Mouse (Mus musculus) kidney, postnatal 0 days (tissue): ENCODE results near the gene Plekhh3. TPM values are rescaled to one million over a fixed set of nuclear protein-coding genes. Genes with fewer than 3 reads are reported as not detected.

Experiments used
- ATAC-seq: fragments of 200-750 bp; cut with Nextera tagmentation; replicated peaks from 2 replicates; pipeline ENCODE4 v1.8.0; 2017; ENCODE audit warnings: low read depth, moderate number of reproducible peaks, moderate TSS enrichment, moderate library complexity; ENCODE audit not compliant: low FRiP score
- DNase-seq: peaks from one replicate; pipeline ENCODE4 v3.0.0-alpha.2; 2016; ENCODE audit warnings: low spot score
- H3K27ac ChIP-seq: fragments of 300-500 bp; sonication (generic); 2 replicates; pipeline ENCODE4 v1.5.1; 2014; ENCODE audit warnings: mild to moderate bottlenecking
- H3K27me3 ChIP-seq: fragments of 300-500 bp; sonication (generic); 2 replicates; pipeline ENCODE4 v1.6.1; 2014; ENCODE audit warnings: low read length, mixed read lengths; ENCODE audit not compliant: insufficient read depth
- H3K36me3 ChIP-seq: fragments of 300-500 bp; sonication (generic); 2 replicates; pipeline ENCODE4 v1.6.1; 2014; ENCODE audit warnings: low read length, mixed read lengths; ENCODE audit not compliant: insufficient read depth
- H3K4me1 ChIP-seq: fragments of 300-500 bp; sonication (generic); replicated peaks from 2 replicates; pipeline ENCODE4 v1.6.1; 2014; ENCODE audit warnings: antibody characterized with exemption, low read length, mixed read lengths; ENCODE audit not compliant: insufficient read depth
- H3K4me2 ChIP-seq: fragments of 300-500 bp; sonication (generic); 2 replicates; pipeline ENCODE4 v1.6.1; 2014; ENCODE audit warnings: mild to moderate bottlenecking, low read length, moderate library complexity, mixed read lengths
- H3K4me3 ChIP-seq: fragments of 300-500 bp; sonication (generic); replicated peaks from 2 replicates; pipeline ENCODE4 v1.5.1; 2014; ENCODE audit warnings: low read depth, low read length
- H3K9ac ChIP-seq: fragments of 300-500 bp; sonication (generic); 2 replicates; pipeline ENCODE4 v1.6.1; 2014; ENCODE audit warnings: low read depth, low read length
- H3K9me3 ChIP-seq: fragments of 300-500 bp; sonication (generic); replicated peaks from 2 replicates; pipeline ENCODE4 v1.6.1; 2016; ENCODE audit warnings: low read length, inconsistent platforms, mixed read lengths
- CTCF ChIP-seq: IDR thresholded peaks from 2 replicates; pipeline ENCODE4 v1.5.1; 2016; ENCODE audit warnings: antibody characterized with exemption, low read depth, mild to moderate bottlenecking, moderate library complexity
- WGBS: fragments of 180-500 bp; shearing (Covaris S2); extraction: QIAGEN DNeasy Blood & Tissue Kit; methylation state at CpG from one replicate; pipeline ENCODE4 v1.1.7; 2014; 5-methylcytosine and 5-hydroxymethylcytosine counted together
- polyA plus RNA-seq: library from polyadenylated mRNA; unstranded; fragments of >200 nt; fragmentation: Nextera tagmentation; extraction: Ambion mirVana; gene quantifications from 2 replicates; pipeline ENCODE4 v1.2.1, GENCODE M21; 2015

Gene Plekhh3
- polyA plus RNA-seq, 1 experiment from 2014 or later, result 16.6 TPM

- DNase-seq (peak; percentile 71), ATAC-seq (no peak)
- H3K4me2 ChIP-seq, result peak overlapping the region; percentile 65
- no peaks in the 10 kb centered on the region for H3K9me3 ChIP-seq
- H3K36me3 ChIP-seq, result no peaks in the 10 kb centered on the region
- 40% methylated on average over 22 of the region's 22 CpGs for WGBS
- H3K9ac ChIP-seq, result no peak overlapping the region
- TF ChIP-seq CTCF, result peak; percentile 70
- H3K27ac ChIP-seq, result no peak overlapping the region
- peak overlapping the region; percentile 18; the same call in 1 of the 2 replicates for H3K4me3 ChIP-seq
- peaks cover 19% of the 10 kb centered on the region for H3K4me1 ChIP-seq
- no peaks in the 10 kb centered on the region for H3K27me3 ChIP-seq
These were observed 6.0 kb upstream of the Plekhh3 start for GRCm38 (mm10) chr11:101176933-101177773.

GRCm38 (mm10) chr11:101176117-101176691, 5.1 kb upstream of the Plekhh3 start:
- DNase-seq (peak; percentile 76), ATAC-seq (no peak)
- Histone ChIP-seq H3K4me3 (peak overlapping the region; percentile 18), H3K36me3 (no peaks in the 10 kb centered on the region), H3K27me3 (no peaks in the 10 kb centered on the region), H3K4me2 (peak overlapping the region; percentile 65), H3K27ac (no peak overlapping the region), H3K4me1 (peaks cover 20% of the 10 kb centered on the region), H3K9ac (no peak overlapping the region), H3K9me3 (no peaks in the 10 kb centered on the region)
- TF ChIP-seq CTCF, result peak; percentile 55
- WGBS, result under 1% methylated on average over 25 of the region's 25 CpGs

- no peak for DNase-seq
- TF ChIP-seq CTCF, result no peak
- WGBS, result 8% methylated on average over 11 of the region's 11 CpGs
These were observed 4.5 kb upstream of the Plekhh3 start for GRCm38 (mm10) chr11:101175636-101176116.

GRCm38 (mm10) chr11:101174851-101175628, 3.9 kb upstream of the Plekhh3 start, which contains the start of gene Ccr10:
TSS of gene Ccr10 (minus strand) at chr11:101175443.
- Histone ChIP-seq H3K4me1 (peaks cover 24% of the 10 kb centered on the region), H3K27ac (peak within 1 kb of the TSS; percentile 67), H3K9me3 (no peaks in the 10 kb centered on the region), H3K4me3 (peak within 1 kb of the TSS; percentile 30), H3K27me3 (no peaks in the 10 kb centered on the region), H3K36me3 (no peaks in the 10 kb centered on the region), H3K9ac (peak within 1 kb of the TSS; percentile 38), H3K4me2 (peak within 1 kb of the TSS; percentile 65)
- whole genome bisulfite sequencing, result 15% methylated on average over 14 of the region's 14 CpGs
- ATAC-seq (no peak), DNase-seq (peak; percentile 76)
- peak; percentile 67 for TF ChIP-seq CTCF

More at GRCm38 (mm10) chr11:101175636-101176116, 4.5 kb upstream of the Plekhh3 start:
- H3K9me3 ChIP-seq, result no peaks in the 10 kb centered on the region
- H3K36me3 ChIP-seq, result no peaks in the 10 kb centered on the region
- peak overlapping the region; percentile 65 for H3K4me2 ChIP-seq
- H3K27ac ChIP-seq, result no peak overlapping the region
- peak overlapping the region; percentile 18; the same call in 1 of the 2 replicates for H3K4me3 ChIP-seq
- no peaks in the 10 kb centered on the region for H3K27me3 ChIP-seq
- H3K4me1 ChIP-seq, result peaks cover 20% of the 10 kb centered on the region
- no peak overlapping the region for H3K9ac ChIP-seq
- no peak for ATAC-seq

GRCm38 (mm10) chr11:101174389-101174745, 3.2 kb upstream of the Plekhh3 start:
- ATAC-seq (no peak), DNase-seq (no peak)
- Histone ChIP-seq H3K9me3 (no peaks in the 10 kb centered on the region), H3K4me3 (peak overlapping the region; percentile 30), H3K36me3 (no peaks in the 10 kb centered on the region), H3K4me1 (peaks cover 30% of the 10 kb centered on the region), H3K27me3 (no peaks in the 10 kb centered on the region), H3K4me2 (peak overlapping the region; percentile 65), H3K27ac (peak overlapping the region; percentile 67; the same call in 1 of the 2 replicates), H3K9ac (peak overlapping the region; percentile 38)
- TF ChIP-seq CTCF, result no peak
- WGBS, result 30% methylated on average over 9 of the region's 9 CpGs
